Mouse (Mus musculus) lung, adult 18-20 months (tissue): Measurements from ENCODE around the gene Tifab.

Source experiments
- DNase-seq, 2 experiments: peaks; one replicate each; pipeline ENCODE4 v3.0.0; 2022; ENCODE audit warnings: mixed read lengths in 2 of 2

Tifab gene

GRCm38 (mm10) chr13:56175848-56176247, 2.8 kb downstream of the Tifab start:
- no peak for DNase-seq

GRCm38 (mm10) chr13:56172901-56173545, 5.7 kb downstream of the Tifab start:
- no peak for DNase-seq

- no peak for DNase-seq
These were observed 6.6 kb downstream of the Tifab start for GRCm38 (mm10) chr13:56172106-56172505.

- DNase-seq: no peak
These were observed 10.3 kb downstream of the Tifab start for GRCm38 (mm10) chr13:56168403-56168781.

GRCm38 (mm10) chr13:56167446-56168402, 11.0 kb downstream of the Tifab start:
- DNase-seq: no peak

GRCm38 (mm10) chr13:56165561-56165960, 13.1 kb downstream of the Tifab start:
- no peak for DNase-seq

- no peak for DNase-seq
These were observed 14.3 kb downstream of the Tifab start for GRCm38 (mm10) chr13:56164372-56164771.

GRCm38 (mm10) chr13:56163751-56164150, 14.9 kb downstream of the Tifab start:
- peak; percentile 80 to 85 for DNase-seq

- DNase-seq: no peak
These were observed 15.8 kb downstream of the Tifab start for GRCm38 (mm10) chr13:56162859-56163258.

GRCm38 (mm10) chr13:56159614-56160363, 18.9 kb downstream of the Tifab start:
- no peak for DNase-seq

- no peak for DNase-seq
These were observed 19.6 kb downstream of the Tifab start for GRCm38 (mm10) chr13:56159016-56159601.

- no peak for DNase-seq
These were observed 23.0 kb downstream of the Tifab start for GRCm38 (mm10) chr13:56155671-56156070.

- DNase-seq: no peak
These were observed 23.6 kb downstream of the Tifab start for GRCm38 (mm10) chr13:56155048-56155447.

- no peak for DNase-seq
These were observed 25.8 kb downstream of the Tifab start for GRCm38 (mm10) chr13:56152773-56153460.

GRCm38 (mm10) chr13:56151404-56152226, 27.1 kb downstream of the Tifab start:
- peak; percentile 55 to 71 for DNase-seq

- peak in 1 of 2 experiments; percentile 41 for DNase-seq
These were observed 33.2 kb downstream of the Tifab start for GRCm38 (mm10) chr13:56145523-56145922.

- DNase-seq: no peak
These were observed 34.7 kb downstream of the Tifab start for GRCm38 (mm10) chr13:56144021-56144420.

GRCm38 (mm10) chr13:56143151-56143513, 35.6 kb downstream of the Tifab start:
- no peak for DNase-seq

GRCm38 (mm10) chr13:56142382-56143150, 36.1 kb downstream of the Tifab start:
- DNase-seq: no peak

- DNase-seq: no peak
These were observed 39.4 kb downstream of the Tifab start for GRCm38 (mm10) chr13:56139167-56139751.
